24 mouse cellular contexts compared by ENCODE assay signal in the genomic region with DNA sequence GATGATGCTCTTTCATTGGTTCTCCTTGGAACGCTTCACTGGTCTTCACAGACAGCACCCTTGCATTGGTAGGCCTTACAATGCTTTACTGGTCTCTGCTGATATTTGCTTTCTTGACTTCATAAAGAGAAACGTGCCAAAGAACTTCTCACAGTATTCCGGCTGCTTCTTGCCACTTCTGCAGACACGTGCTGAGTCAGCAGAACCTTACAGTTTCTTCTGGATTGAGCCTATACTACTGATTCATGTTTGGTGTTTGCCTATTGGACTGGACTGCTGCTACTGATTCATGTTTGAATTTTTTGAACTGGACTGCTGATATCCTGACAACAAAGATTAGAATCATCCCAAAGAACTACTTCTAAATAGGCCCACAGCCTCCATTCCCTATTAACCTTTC. TPM values are rescaled to one million over a fixed set of nuclear protein-coding genes. Genes with fewer than 3 reads are reported as not detected.
"Had no signal": no experiment of that assay in that cellular context is flagged by ENCODE, and none has a peak within 500 bp of the region (broad histone marks: within the 10 kb centered on the region; RNA-seq: fewer than 3 reads in every experiment).

No protein-coding gene starts in this region.

- H3K27ac ChIP-seq: neural tube, embryonic 12.5 days; neural tube, embryonic 13.5 days; neural tube, embryonic 15.5 days; stomach, embryonic 15.5 days; stomach, postnatal 0 days had no signal

- H3K4me2 ChIP-seq: neural tube, embryonic 12.5 days; neural tube, embryonic 13.5 days; neural tube, embryonic 15.5 days; stomach, embryonic 15.5 days had no signal

- H3K27me3 ChIP-seq: neural tube, embryonic 12.5 days; neural tube, embryonic 13.5 days; neural tube, embryonic 15.5 days; stomach, embryonic 15.5 days had no signal

- H3K9me3 ChIP-seq: neural tube, embryonic 12.5 days; neural tube, embryonic 13.5 days; neural tube, embryonic 15.5 days; stomach, embryonic 15.5 days had no signal

- DNase-seq: retina, postnatal 1 day; right cerebral cortex, adult 18-20 months; right cerebral cortex, postnatal 14 days; right cerebral cortex, postnatal 25 days; right cerebral cortex, postnatal 4 days; spleen, adult 18-20 months; thymus, adult 18-20 months; thymus, adult 2 months; thymus, postnatal 14 days; thymus, postnatal 25 days; thymus, postnatal 36 days; thymus, postnatal 4 days had no signal

- H3K9ac ChIP-seq: neural tube, embryonic 12.5 days; neural tube, embryonic 13.5 days; neural tube, embryonic 15.5 days; stomach, embryonic 15.5 days had no signal

- H3K4me1 ChIP-seq: neural tube, embryonic 12.5 days; neural tube, embryonic 13.5 days; neural tube, embryonic 15.5 days; stomach, embryonic 15.5 days had no signal

- H3K4me3 ChIP-seq: neural tube, embryonic 12.5 days; neural tube, embryonic 13.5 days; neural tube, embryonic 15.5 days; stomach, embryonic 15.5 days had no signal

- H3K36me3 ChIP-seq: neural tube, embryonic 12.5 days; neural tube, embryonic 13.5 days; neural tube, embryonic 15.5 days; stomach, embryonic 15.5 days had no signal

RNA-seq across cellular contexts. Expression of a gene that starts 20.5 kb away (rescaled TPM):
- total RNA-seq: neutrophil, adult 5-6 weeks had no signal
- polyA plus RNA-seq: neural tube, embryonic 12.5 days; neural tube, embryonic 13.5 days; neural tube, embryonic 14.5 days; small intestine, adult 2 months; spleen, adult 2 months; stomach, embryonic 14.5 days; testis, adult 2 months; urinary bladder, adult 2 months had no signal

RNA-seq across cellular contexts. Expression of a gene that starts 53.5 kb away (rescaled TPM):
- total RNA-seq: neutrophil, adult 5-6 weeks had no signal
- polyA plus RNA-seq: neural tube, embryonic 12.5 days; neural tube, embryonic 13.5 days; neural tube, embryonic 14.5 days; neural tube, embryonic 15.5 days; small intestine, adult 2 months; spleen, adult 2 months; stomach, embryonic 14.5 days; testis, adult 2 months had no signal
